Mouse (Mus musculus): Measurements from ENCODE around the gene Rbms3. TPM values are rescaled to one million over a fixed set of nuclear protein-coding genes. Genes with fewer than 3 reads are reported as not detected.

Gene Rbms3
- polyA plus RNA-seq, 1 experiment from 2014 or later = 23.5 TPM

- Histone ChIP-seq H3K4me3 (ENCODE audit: low read depth, low read length) (no peak overlapping the region), H3K4me1 (replicated peaks; ENCODE audit: control insufficient read depth, insufficient read depth, low read length) (no peaks in the 10 kb centered on the region), H3K27ac (ENCODE audit: low read depth, low read length) (no peak overlapping the region), H3K9ac (ENCODE audit: low read depth, low read length) (no peak overlapping the region), H3K36me3 (ENCODE audit: control insufficient read depth, insufficient read depth, low read length) (no peaks in the 10 kb centered on the region; the same call in 1 of the 2 replicates), H3K27me3 (replicated peaks; ENCODE audit: control insufficient read depth, insufficient read depth, low read length) (no peaks in the 10 kb centered on the region), H3K9me3 (ENCODE audit: control insufficient read depth, low read length) (no peaks in the 10 kb centered on the region), H3K4me2 (no peak overlapping the region)
- no peak for DNase-seq (ENCODE audit: low spot score)
- WGBS = 74% methylated on average over 9 of the region's 9 CpGs
- ATAC-seq (replicated peaks; ENCODE audit: low FRiP score) = no peak
Measured at GRCm38 (mm10) chr9:117091253-117092176, 538.2 kb downstream of the Rbms3 start.

GRCm38 (mm10) chr9:117089409-117090147 is 540.1 kb downstream of the Rbms3 start:
- WGBS = 88% methylated on average over 12 of the region's 12 CpGs
- no peak overlapping the region for H3K27ac ChIP-seq (ENCODE audit: low read depth, low read length)
- no peak overlapping the region for H3K4me2 ChIP-seq
- H3K36me3 ChIP-seq (ENCODE audit: control insufficient read depth, insufficient read depth, low read length) = no peaks in the 10 kb centered on the region; the same call in 1 of the 2 replicates
- H3K9ac ChIP-seq (ENCODE audit: low read depth, low read length) = no peak overlapping the region
- H3K9me3 ChIP-seq (ENCODE audit: control insufficient read depth, low read length) = no peaks in the 10 kb centered on the region
- H3K4me1 ChIP-seq (replicated peaks; ENCODE audit: control insufficient read depth, insufficient read depth, low read length) = no peaks in the 10 kb centered on the region
- no peak overlapping the region for H3K4me3 ChIP-seq (ENCODE audit: low read depth, low read length)
- ATAC-seq (replicated peaks; ENCODE audit: low FRiP score) = no peak
- DNase-seq (ENCODE audit: low spot score) = no peak
- no peaks in the 10 kb centered on the region for H3K27me3 ChIP-seq (replicated peaks; ENCODE audit: control insufficient read depth, insufficient read depth, low read length)

- Histone ChIP-seq H3K4me3 (ENCODE audit: low read depth, low read length) (no peak overlapping the region), H3K27ac (ENCODE audit: low read depth, low read length) (no peak overlapping the region), H3K9ac (ENCODE audit: low read depth, low read length) (no peak overlapping the region), H3K4me1 (replicated peaks; ENCODE audit: control insufficient read depth, insufficient read depth, low read length) (no peaks in the 10 kb centered on the region), H3K4me2 (no peak overlapping the region), H3K27me3 (replicated peaks; ENCODE audit: control insufficient read depth, insufficient read depth, low read length) (no peaks in the 10 kb centered on the region), H3K36me3 (ENCODE audit: control insufficient read depth, insufficient read depth, low read length) (no peaks in the 10 kb centered on the region; the same call in 1 of the 2 replicates), H3K9me3 (ENCODE audit: control insufficient read depth, low read length) (no peaks in the 10 kb centered on the region)
- 85% methylated on average over 6 of the region's 6 CpGs for WGBS
- DNase-seq (ENCODE audit: low spot score) (no peak), ATAC-seq (replicated peaks; ENCODE audit: low FRiP score) (no peak)
Measured at GRCm38 (mm10) chr9:117088309-117088708, 541.4 kb downstream of the Rbms3 start.

- Histone ChIP-seq H3K4me2 (no peak overlapping the region), H3K4me1 (replicated peaks; ENCODE audit: control insufficient read depth, insufficient read depth, low read length) (no peaks in the 10 kb centered on the region), H3K4me3 (ENCODE audit: low read depth, low read length) (no peak overlapping the region), H3K27ac (ENCODE audit: low read depth, low read length) (no peak overlapping the region), H3K36me3 (ENCODE audit: control insufficient read depth, insufficient read depth, low read length) (no peaks in the 10 kb centered on the region), H3K27me3 (replicated peaks; ENCODE audit: control insufficient read depth, insufficient read depth, low read length) (no peaks in the 10 kb centered on the region), H3K9ac (ENCODE audit: low read depth, low read length) (no peak overlapping the region), H3K9me3 (ENCODE audit: control insufficient read depth, low read length) (no peaks in the 10 kb centered on the region)
- DNase-seq (ENCODE audit: low spot score) (no peak), ATAC-seq (replicated peaks; ENCODE audit: low FRiP score) (no peak)
- 92% methylated on average over 9 of the region's 9 CpGs for WGBS
Measured at GRCm38 (mm10) chr9:117085706-117086105, 544.0 kb downstream of the Rbms3 start.

- DNase-seq (ENCODE audit: low spot score) = no peak
- Histone ChIP-seq H3K4me3 (ENCODE audit: low read depth, low read length) (no peak overlapping the region), H3K27ac (ENCODE audit: low read depth, low read length) (no peak overlapping the region), H3K4me2 (no peak overlapping the region), H3K9ac (ENCODE audit: low read depth, low read length) (no peak overlapping the region), H3K4me1 (replicated peaks; ENCODE audit: control insufficient read depth, insufficient read depth, low read length) (no peaks in the 10 kb centered on the region), H3K36me3 (ENCODE audit: control insufficient read depth, insufficient read depth, low read length) (no peaks in the 10 kb centered on the region), H3K27me3 (replicated peaks; ENCODE audit: control insufficient read depth, insufficient read depth, low read length) (no peaks in the 10 kb centered on the region), H3K9me3 (ENCODE audit: control insufficient read depth, low read length) (no peaks in the 10 kb centered on the region)
- 88% methylated on average over 2 of the region's 2 CpGs for WGBS
- ATAC-seq (replicated peaks; ENCODE audit: low FRiP score) = no peak
Measured at GRCm38 (mm10) chr9:117084471-117084870, 545.2 kb downstream of the Rbms3 start.

GRCm38 (mm10) chr9:117079471-117079870 is 550.2 kb downstream of the Rbms3 start:
- H3K4me3 ChIP-seq (ENCODE audit: low read depth, low read length) = no peak overlapping the region
- DNase-seq (ENCODE audit: low spot score) (no peak), ATAC-seq (replicated peaks; ENCODE audit: low FRiP score) (no peak)
- no peaks in the 10 kb centered on the region for H3K27me3 ChIP-seq (replicated peaks; ENCODE audit: control insufficient read depth, insufficient read depth, low read length)
- no peak overlapping the region for H3K27ac ChIP-seq (ENCODE audit: low read depth, low read length)
- H3K9me3 ChIP-seq (ENCODE audit: control insufficient read depth, low read length) = no peaks in the 10 kb centered on the region
- H3K9ac ChIP-seq (ENCODE audit: low read depth, low read length) = no peak overlapping the region
- H3K36me3 ChIP-seq (ENCODE audit: control insufficient read depth, insufficient read depth, low read length) = no peaks in the 10 kb centered on the region
- 72% methylated on average over 8 of the region's 8 CpGs for WGBS
- H3K4me2 ChIP-seq = no peak overlapping the region
- H3K4me1 ChIP-seq (replicated peaks; ENCODE audit: control insufficient read depth, insufficient read depth, low read length) = peaks cover 7% of the 10 kb centered on the region; the same call in 1 of the 2 replicates

- no peaks in the 10 kb centered on the region for H3K9me3 ChIP-seq (ENCODE audit: control insufficient read depth, low read length)
- 62% methylated on average over 7 of the region's 7 CpGs for WGBS
- H3K9ac ChIP-seq (ENCODE audit: low read depth, low read length) = no peak overlapping the region
- H3K36me3 ChIP-seq (ENCODE audit: control insufficient read depth, insufficient read depth, low read length) = no peaks in the 10 kb centered on the region
- no peak overlapping the region for H3K4me2 ChIP-seq
- ATAC-seq (replicated peaks; ENCODE audit: low FRiP score) (no peak), DNase-seq (ENCODE audit: low spot score) (no peak)
- H3K27ac ChIP-seq (ENCODE audit: low read depth, low read length) = no peak overlapping the region; the same call in 1 of the 2 replicates
- H3K4me1 ChIP-seq (replicated peaks; ENCODE audit: control insufficient read depth, insufficient read depth, low read length) = peaks cover 7% of the 10 kb centered on the region; the same call in 1 of the 2 replicates
- no peak overlapping the region for H3K4me3 ChIP-seq (ENCODE audit: low read depth, low read length)
- H3K27me3 ChIP-seq (replicated peaks; ENCODE audit: control insufficient read depth, insufficient read depth, low read length) = no peaks in the 10 kb centered on the region
Measured at GRCm38 (mm10) chr9:117077548-117077947, 552.2 kb downstream of the Rbms3 start.

GRCm38 (mm10) chr9:117076785-117077184 is 552.9 kb downstream of the Rbms3 start:
- Histone ChIP-seq H3K4me2 (no peak overlapping the region), H3K36me3 (ENCODE audit: control insufficient read depth, insufficient read depth, low read length) (no peaks in the 10 kb centered on the region), H3K4me3 (ENCODE audit: low read depth, low read length) (no peak overlapping the region), H3K9me3 (ENCODE audit: control insufficient read depth, low read length) (no peaks in the 10 kb centered on the region), H3K27ac (ENCODE audit: low read depth, low read length) (peak overlapping the region; percentile 7; the same call in 1 of the 2 replicates), H3K4me1 (replicated peaks; ENCODE audit: control insufficient read depth, insufficient read depth, low read length) (peaks cover 7% of the 10 kb centered on the region; the same call in 1 of the 2 replicates), H3K9ac (ENCODE audit: low read depth, low read length) (no peak overlapping the region), H3K27me3 (replicated peaks; ENCODE audit: control insufficient read depth, insufficient read depth, low read length) (no peaks in the 10 kb centered on the region)
- ATAC-seq (replicated peaks; ENCODE audit: low FRiP score) = no peak
- no peak for DNase-seq (ENCODE audit: low spot score)
- WGBS = 34% methylated on average over 8 of the region's 8 CpGs
